Mouse (Mus musculus) liver, embryonic 16.5 days (tissue): Measurements from ENCODE around the gene Soga3. TPM values are rescaled to one million over a fixed set of nuclear protein-coding genes. Genes with fewer than 3 reads are reported as not detected.

Source experiments
- ATAC-seq: fragments of 200-750 bp; cut with Nextera tagmentation; 2 replicates; pipeline ENCODE4 v1.8.0; 2017; ENCODE audit warnings: low read depth, mild to moderate bottlenecking, moderate number of reproducible peaks, moderate library complexity
- H3K27ac ChIP-seq: fragments of 300-500 bp; sonication (generic); 2 replicates; pipeline ENCODE4 v1.5.1; 2014; ENCODE audit warnings: mild to moderate bottlenecking, low read length
- H3K27me3 ChIP-seq: fragments of 300-500 bp; sonication (generic); 2 replicates; pipeline ENCODE4 v1.6.1; 2014; ENCODE audit warnings: low read depth, low read length, mixed read lengths; ENCODE audit not compliant: control insufficient read depth, insufficient read depth
- H3K36me3 ChIP-seq: fragments of 300-500 bp; sonication (generic); 2 replicates; pipeline ENCODE4 v1.6.1; 2014; ENCODE audit warnings: mild to moderate bottlenecking; ENCODE audit not compliant: control insufficient read depth, insufficient read depth
- H3K4me1 ChIP-seq: fragments of 300-500 bp; sonication (generic); 2 replicates; pipeline ENCODE4 v1.6.1; 2014; ENCODE audit warnings: low read depth, low read length, mixed read lengths; ENCODE audit not compliant: control insufficient read depth
- H3K4me2 ChIP-seq: fragments of 300-500 bp; sonication (generic); 2 replicates; pipeline ENCODE4 v1.6.1; 2014; ENCODE audit warnings: low read depth, low read length, mixed read lengths
- H3K4me3 ChIP-seq: fragments of 300-500 bp; sonication (generic); 2 replicates; pipeline ENCODE4 v1.5.1; 2014; ENCODE audit warnings: low read depth, mild to moderate bottlenecking, low read length
- H3K9ac ChIP-seq: fragments of 300-500 bp; sonication (generic); 2 replicates; pipeline ENCODE4 v1.6.1; 2014; ENCODE audit warnings: low read depth, low read length
- H3K9me3 ChIP-seq: fragments of 300-500 bp; sonication (generic); replicated peaks from 2 replicates; pipeline ENCODE4 v1.6.1; 2016; ENCODE audit warnings: low read length; ENCODE audit not compliant: control insufficient read depth
- WGBS: fragments of 180-500 bp; shearing (Covaris S2); extraction: QIAGEN DNeasy Blood & Tissue Kit; methylation state at CpG from one replicate; pipeline ENCODE4 v1.1.7; 2014; ENCODE audit not compliant: insufficient replicate concordance; 5-methylcytosine and 5-hydroxymethylcytosine counted together
- polyA plus RNA-seq: library from polyadenylated mRNA; unstranded; fragments of >200 nt; fragmentation: Nextera tagmentation; extraction: Ambion mirVana; gene quantifications from 2 replicates; pipeline ENCODE4 v1.2.1, GENCODE M21; 2015

The Soga3 gene
- polyA plus RNA-seq, 1 experiment from 2014 or later: 0.17 TPM

DNA sequence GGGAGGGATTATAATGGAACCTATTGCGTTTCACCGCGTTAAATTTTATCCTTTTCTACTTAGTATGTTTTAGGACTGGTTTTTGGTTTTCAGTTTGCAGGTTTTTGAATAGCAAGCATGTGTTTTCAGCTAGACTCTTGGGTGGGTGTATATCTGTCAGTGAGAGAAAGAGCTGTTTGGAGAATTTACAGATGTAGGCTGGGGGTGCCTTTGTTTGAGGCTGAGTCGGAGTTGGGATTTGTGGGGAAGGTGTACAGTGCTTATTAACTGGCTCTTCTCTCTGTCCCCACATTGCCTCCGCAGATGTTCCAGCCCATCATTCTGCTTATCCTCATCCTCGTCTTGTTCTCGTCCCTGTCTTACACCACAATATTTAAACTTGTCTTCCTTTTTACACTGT is 55.0 kb downstream of the Soga3 start, which contains the start of gene Gm49353:
TSS of gene Gm49353 (plus strand) at position 313 of the 400 bp plus-strand sequence.
- no peak for ATAC-seq
- H3K4me3 ChIP-seq: no peak within 1 kb of the TSS
- no peaks in the 10 kb centered on the region for H3K4me1 ChIP-seq
- no peaks in the 10 kb centered on the region for H3K27me3 ChIP-seq
- H3K27ac ChIP-seq: no peak within 1 kb of the TSS
- WGBS: 75% methylated on average over 7 of the region's 7 CpGs
- no peaks in the 10 kb centered on the region for H3K36me3 ChIP-seq
- no peak within 1 kb of the TSS for H3K4me2 ChIP-seq
- no peak within 1 kb of the TSS for H3K9ac ChIP-seq
- H3K9me3 ChIP-seq: no peaks in the 10 kb centered on the region

DNA sequence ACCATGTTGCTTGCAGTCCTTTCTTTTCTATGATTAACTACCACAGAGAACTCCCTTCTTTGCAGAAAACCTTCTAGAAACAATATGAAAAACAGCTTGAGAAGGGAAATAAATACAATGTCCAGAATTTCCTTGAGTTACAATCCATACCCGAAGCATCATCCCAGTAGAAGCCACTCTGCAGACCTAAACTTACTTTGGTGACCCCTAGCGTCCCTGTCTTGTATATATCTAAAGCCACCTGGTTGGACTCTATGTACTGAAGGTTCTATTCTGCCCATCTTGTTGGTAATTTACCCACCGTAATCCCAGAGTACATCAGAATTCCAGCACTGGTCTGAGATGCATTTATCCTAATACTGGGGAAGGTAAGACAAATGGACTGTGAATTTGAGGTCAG is 56.2 kb downstream of the Soga3 start:
- no peak overlapping the region for H3K4me2 ChIP-seq
- no peaks in the 10 kb centered on the region for H3K27me3 ChIP-seq
- H3K9ac ChIP-seq: no peak overlapping the region
- ATAC-seq: no peak
- H3K4me3 ChIP-seq: no peak overlapping the region
- WGBS: 52% methylated on average over 3 of the region's 3 CpGs
- no peaks in the 10 kb centered on the region for H3K36me3 ChIP-seq
- no peaks in the 10 kb centered on the region for H3K4me1 ChIP-seq
- no peaks in the 10 kb centered on the region for H3K9me3 ChIP-seq
- no peak overlapping the region for H3K27ac ChIP-seq

DNA sequence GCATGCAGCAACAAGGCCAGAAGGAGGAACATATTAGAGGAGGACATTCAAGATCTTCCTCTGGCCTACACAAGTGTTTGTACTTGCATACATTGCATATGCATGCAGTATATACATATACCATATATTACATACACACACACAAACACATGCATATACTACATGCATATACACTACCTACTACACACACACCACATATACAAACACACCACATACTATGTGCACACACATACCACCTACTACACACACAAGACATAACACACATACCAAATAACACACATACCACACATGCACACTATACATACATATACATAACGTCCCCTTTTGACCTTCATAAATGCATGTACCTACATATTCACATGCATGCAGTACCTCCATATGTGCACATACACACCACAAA is 57.0 kb downstream of the Soga3 start:
- Histone ChIP-seq H3K9ac (no peak overlapping the region), H3K4me1 (no peaks in the 10 kb centered on the region), H3K4me3 (no peak overlapping the region), H3K27ac (no peak overlapping the region), H3K27me3 (no peaks in the 10 kb centered on the region), H3K9me3 (no peaks in the 10 kb centered on the region), H3K36me3 (no peaks in the 10 kb centered on the region), H3K4me2 (no peak overlapping the region)
- WGBS: 53% methylated on average over 1 of the region's 1 CpGs
- no peak for ATAC-seq

DNA sequence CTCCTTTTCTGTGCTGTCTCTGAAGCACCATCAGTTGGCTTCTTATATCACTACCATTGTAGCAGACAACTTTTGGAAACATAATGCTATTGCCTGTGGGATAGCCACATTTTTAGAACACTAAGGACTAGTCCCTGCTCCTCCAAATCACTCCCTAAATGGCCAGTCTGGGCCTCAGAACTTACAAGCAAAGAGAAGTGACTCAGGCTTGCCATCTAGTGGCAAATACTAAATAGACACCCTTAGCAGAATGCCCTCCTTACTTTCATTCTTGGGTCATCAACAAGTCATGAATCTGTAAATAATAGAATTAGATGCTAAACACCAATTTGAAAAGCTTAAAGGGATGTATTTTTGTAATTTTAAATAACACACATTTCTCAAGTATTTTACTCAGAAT is 63.1 kb downstream of the Soga3 start:
- Histone ChIP-seq H3K4me1 (no peaks in the 10 kb centered on the region), H3K4me2 (no peak overlapping the region), H3K9ac (no peak overlapping the region), H3K27me3 (no peaks in the 10 kb centered on the region), H3K27ac (no peak overlapping the region), H3K9me3 (no peaks in the 10 kb centered on the region), H3K36me3 (no peaks in the 10 kb centered on the region), H3K4me3 (no peak overlapping the region)
- ATAC-seq: no peak

DNA sequence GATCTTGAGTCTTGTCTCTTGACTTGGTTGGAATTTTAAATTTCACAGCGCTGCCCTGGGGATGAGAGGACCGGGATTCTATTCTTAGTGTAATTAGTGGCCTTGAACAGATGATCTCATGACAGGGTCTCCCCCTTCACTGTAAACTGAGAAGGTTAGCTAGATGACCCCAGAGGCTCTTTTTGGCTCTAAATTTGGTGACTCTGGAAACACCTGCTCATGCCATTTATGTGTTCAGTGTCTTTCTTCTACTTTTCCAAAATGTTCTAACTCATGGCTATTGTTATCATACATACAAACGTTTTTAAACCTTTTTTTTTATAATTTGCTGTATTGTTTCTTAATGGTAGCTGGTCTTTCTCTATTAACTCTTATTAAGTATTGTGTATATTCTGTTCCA is 65.1 kb downstream of the Soga3 start:
- no peak overlapping the region for H3K9ac ChIP-seq
- H3K4me1 ChIP-seq: no peaks in the 10 kb centered on the region
- H3K4me2 ChIP-seq: no peak overlapping the region
- no peak overlapping the region for H3K27ac ChIP-seq
- no peaks in the 10 kb centered on the region for H3K9me3 ChIP-seq
- no peaks in the 10 kb centered on the region for H3K27me3 ChIP-seq
- ATAC-seq: no peak
- no peak overlapping the region for H3K4me3 ChIP-seq
- H3K36me3 ChIP-seq: no peaks in the 10 kb centered on the region
- WGBS: 48% methylated on average over 3 of the region's 3 CpGs

DNA sequence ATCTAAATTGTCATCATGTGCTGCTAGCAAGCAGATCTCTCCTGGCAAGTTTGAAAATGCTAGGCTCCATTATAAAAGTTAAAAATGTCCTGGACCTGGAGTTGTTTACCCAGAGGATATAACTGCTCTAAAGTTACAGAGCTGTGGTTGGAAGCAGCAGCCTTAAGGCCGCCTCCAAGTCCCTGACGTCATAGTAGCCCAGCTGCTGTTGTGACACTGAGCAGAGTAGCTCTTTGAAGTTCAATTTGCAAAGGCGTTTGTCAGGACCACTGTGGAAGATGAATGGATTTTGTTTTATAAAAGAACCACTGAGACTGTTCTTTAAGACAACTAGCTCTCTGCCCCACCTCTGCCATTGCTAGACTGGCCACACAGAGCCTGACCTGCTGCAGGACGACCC is 67.8 kb downstream of the Soga3 start, which contains the start of gene 9330159F19Rik:
TSS of gene 9330159F19Rik (plus strand) at position 154 of the 400 bp plus-strand sequence.
- Histone ChIP-seq H3K9ac (no peak within 1 kb of the TSS), H3K36me3 (no peaks in the 10 kb centered on the region), H3K27ac (no peak within 1 kb of the TSS), H3K9me3 (no peaks in the 10 kb centered on the region), H3K27me3 (no peaks in the 10 kb centered on the region), H3K4me1 (no peaks in the 10 kb centered on the region), H3K4me3 (no peak within 1 kb of the TSS), H3K4me2 (no peak within 1 kb of the TSS)
- no peak for ATAC-seq
- 10% methylated on average over 4 of the region's 4 CpGs for WGBS

DNA sequence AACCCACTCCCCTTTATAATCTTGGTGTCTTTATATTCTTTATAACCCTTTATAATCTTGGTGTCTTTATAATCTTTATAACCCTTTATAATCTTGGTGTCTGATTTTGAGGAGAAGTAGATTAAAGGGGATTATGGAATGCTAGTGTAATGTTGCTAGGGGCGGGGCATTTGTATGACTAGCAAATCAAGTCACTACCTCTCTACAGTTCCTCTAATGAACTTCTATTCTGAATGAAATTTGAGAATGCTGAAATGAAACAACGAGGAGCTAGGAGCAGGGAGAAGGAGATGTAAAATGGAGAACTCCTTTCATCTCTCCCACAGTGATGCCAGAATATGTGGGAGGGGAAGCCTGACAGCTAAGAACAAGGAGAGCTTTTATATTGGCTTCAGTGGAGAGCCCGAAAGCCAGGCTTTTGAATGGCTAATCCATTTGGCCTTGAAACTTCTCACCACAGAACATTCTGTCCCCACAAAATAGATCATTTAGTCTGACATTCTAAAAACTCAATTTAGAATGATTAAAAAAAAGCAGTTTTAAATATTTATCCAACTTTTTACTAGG is 70.0 kb downstream of the Soga3 start:
- H3K36me3 ChIP-seq: no peaks in the 10 kb centered on the region
- ATAC-seq: no peak
- H3K4me1 ChIP-seq: no peaks in the 10 kb centered on the region
- no peak overlapping the region for H3K9ac ChIP-seq
- WGBS: 42% methylated on average over 3 of the region's 3 CpGs
- no peak overlapping the region for H3K4me3 ChIP-seq
- no peak overlapping the region for H3K27ac ChIP-seq
- H3K9me3 ChIP-seq: no peaks in the 10 kb centered on the region
- H3K27me3 ChIP-seq: no peaks in the 10 kb centered on the region
- H3K4me2 ChIP-seq: no peak overlapping the region

DNA sequence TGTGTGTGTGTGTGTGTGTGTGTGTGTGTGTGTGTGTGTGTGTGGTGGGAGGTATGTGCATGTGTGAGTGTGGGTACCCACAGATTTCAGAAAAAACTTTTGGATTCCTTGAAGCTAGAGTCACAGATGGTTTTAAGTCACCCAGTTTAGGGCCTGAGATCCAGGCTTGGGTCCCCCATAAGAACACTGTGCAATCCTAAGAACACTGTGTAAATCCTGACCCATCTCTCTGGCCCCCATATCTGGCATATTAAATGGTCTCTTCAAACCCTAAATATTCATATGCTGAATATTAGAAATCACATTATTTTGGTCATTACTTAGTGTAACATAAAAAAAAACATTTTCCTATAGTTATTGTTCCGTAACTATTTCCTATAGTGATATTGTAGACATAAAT is 73.3 kb downstream of the Soga3 start:
- Histone ChIP-seq H3K27me3 (no peaks in the 10 kb centered on the region), H3K27ac (no peak overlapping the region), H3K9me3 (no peaks in the 10 kb centered on the region), H3K36me3 (no peaks in the 10 kb centered on the region), H3K4me1 (no peaks in the 10 kb centered on the region), H3K4me3 (no peak overlapping the region), H3K4me2 (no peak overlapping the region), H3K9ac (no peak overlapping the region)
- WGBS: 68% methylated on average over 1 of the region's 1 CpGs
- ATAC-seq: no peak

DNA sequence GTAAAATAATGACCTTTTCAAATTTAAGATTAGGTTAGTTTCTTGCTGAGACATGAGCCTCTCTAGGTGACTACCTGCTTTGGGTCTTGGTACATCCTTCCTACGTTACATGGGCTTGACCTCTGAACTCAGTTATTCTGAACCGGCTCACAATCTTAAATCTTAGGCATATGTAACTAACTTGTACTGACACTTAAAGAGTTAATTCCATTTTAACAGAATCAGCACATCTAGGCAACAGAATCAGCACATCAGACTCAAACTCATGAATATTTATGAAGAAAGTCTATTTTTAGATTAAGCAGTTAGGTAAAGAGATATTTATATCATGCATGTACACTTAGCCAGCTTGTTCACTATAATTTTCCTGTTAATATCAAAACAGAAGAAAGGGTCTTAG is 73.8 kb downstream of the Soga3 start:
- ATAC-seq: no peak
- WGBS: 66% methylated on average over 2 of the region's 2 CpGs
- Histone ChIP-seq H3K27ac (no peak overlapping the region), H3K4me1 (no peaks in the 10 kb centered on the region), H3K27me3 (no peaks in the 10 kb centered on the region), H3K4me3 (no peak overlapping the region), H3K36me3 (no peaks in the 10 kb centered on the region), H3K9me3 (no peaks in the 10 kb centered on the region), H3K9ac (no peak overlapping the region), H3K4me2 (no peak overlapping the region)
